Mouse (Mus musculus) C2C12 (cell line): ENCODE measurements around the gene Zfp423.

Source experiments
- CEBPB ChIP-seq: IDR thresholded peaks from one replicate; pipeline ENCODE4 v1.6.1; 2011; ENCODE audit warnings: low read depth, mild to moderate bottlenecking, control low read depth, moderate library complexity
- CTCF ChIP-seq: IDR thresholded peaks from one replicate; pipeline ENCODE4 v1.5.1; 2011; ENCODE audit not compliant: control insufficient read depth, insufficient read depth, insufficient read length

DNA sequence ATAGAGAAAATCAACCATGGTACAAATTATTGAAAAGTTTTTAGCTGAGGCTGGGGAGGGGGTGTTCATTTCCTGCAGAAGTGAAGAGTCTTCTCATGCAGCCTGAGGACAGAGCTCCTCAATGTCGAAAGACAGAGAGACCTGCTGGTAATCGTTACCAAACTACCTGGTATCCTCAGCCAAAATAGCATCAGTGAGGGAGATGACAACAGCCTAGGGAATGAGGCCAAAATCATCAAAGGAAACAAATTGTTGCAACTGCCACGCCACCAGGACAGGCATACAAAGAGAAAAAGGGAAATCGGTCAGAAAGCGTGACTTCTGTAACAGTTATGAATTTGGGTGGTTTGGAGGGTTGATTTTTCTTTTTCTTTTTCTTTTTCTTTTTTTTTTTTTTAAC is 3.4 kb downstream of the Zfp423 start:
- no peak for TF ChIP-seq CTCF
- TF ChIP-seq CEBPB, result no peak
